ENCODE assay signal across 17 mouse cellular contexts in genomic region chr11:119189319-119189718, GRCm38 (mm10). TPM values are rescaled to one million over a fixed set of nuclear protein-coding genes. Genes with fewer than 3 reads are reported as not detected.
"Had no signal": no experiment of that assay in that cellular context is flagged by ENCODE, and none has a peak within 500 bp of the region (broad histone marks: within the 10 kb centered on the region; RNA-seq: fewer than 3 reads in every experiment).

No protein-coding gene starts in this region.

- H3K27me3 ChIP-seq: neural tube, embryonic 13.5 days; neural tube, embryonic 15.5 days; stomach, embryonic 15.5 days had no signal

- H3K36me3 ChIP-seq: neural tube, embryonic 13.5 days; neural tube, embryonic 15.5 days; stomach, embryonic 15.5 days had no signal

- H3K27ac ChIP-seq: neural tube, embryonic 13.5 days; neural tube, embryonic 15.5 days; stomach, postnatal 0 days had no signal

- H3K9ac ChIP-seq: neural tube, embryonic 13.5 days; neural tube, embryonic 15.5 days; stomach, embryonic 15.5 days had no signal

- H3K4me2 ChIP-seq: neural tube, embryonic 13.5 days; neural tube, embryonic 15.5 days; stomach, embryonic 15.5 days had no signal

- H3K9me3 ChIP-seq: neural tube, embryonic 13.5 days; neural tube, embryonic 15.5 days; stomach, embryonic 15.5 days had no signal

- DNase-seq: retina, postnatal 1 day; right cerebral cortex, adult 18-20 months; right cerebral cortex, postnatal 14 days; right cerebral cortex, postnatal 25 days; right cerebral cortex, postnatal 4 days; spleen, adult 18-20 months; thymus, adult 18-20 months; thymus, adult 2 months; thymus, postnatal 14 days; thymus, postnatal 25 days; thymus, postnatal 36 days; thymus, postnatal 4 days had no signal

- H3K4me3 ChIP-seq: neural tube, embryonic 13.5 days; neural tube, embryonic 15.5 days; stomach, embryonic 15.5 days had no signal

RNA-seq across cellular contexts. Expression of gene Ccdc40, which starts 39.1 kb away (rescaled TPM):
- total RNA-seq: neutrophil, adult 5-6 weeks had no signal
